Mouse (Mus musculus) urinary bladder, postnatal 36 days (tissue): ENCODE data around the gene Bend6.
"Not testable (repeated sequence)": the region's sequence is repeated elsewhere in the genome, so short reads cannot be mapped to it uniquely, and the experiment has no call there.

Experiments used
- DNase-seq, 2 experiments: peaks; one replicate each; pipeline ENCODE4 v3.0.0; 2022; ENCODE audit warnings: low spot score in 2 of 2, mixed read lengths in 1 of 2

Gene Bend6

DNA sequence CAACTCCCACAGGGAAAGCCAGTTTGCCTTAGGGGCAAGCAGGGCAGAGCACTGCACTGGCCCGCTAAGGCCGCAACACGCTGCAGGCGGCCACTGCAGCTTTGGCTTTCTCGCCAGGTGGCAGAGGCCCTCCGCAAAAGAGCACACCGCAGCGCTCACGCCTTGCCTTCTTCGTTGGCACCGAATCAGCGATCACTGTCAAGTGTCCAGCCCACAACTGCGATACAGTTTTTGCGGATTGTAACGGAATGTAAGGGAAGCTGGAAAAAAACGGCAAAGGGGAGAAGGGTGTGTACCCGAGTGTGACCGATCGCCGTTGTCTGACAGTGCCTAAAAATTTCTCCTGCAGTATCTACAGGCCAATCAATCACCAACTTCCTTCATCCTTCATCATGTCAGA lies 689 bp downstream of the Bend6 start:
- no peak for DNase-seq

GRCm38 (mm10) chr1:33906216-33906615 lies 1.4 kb downstream of the Bend6 start:
- DNase-seq, result no peak

DNA sequence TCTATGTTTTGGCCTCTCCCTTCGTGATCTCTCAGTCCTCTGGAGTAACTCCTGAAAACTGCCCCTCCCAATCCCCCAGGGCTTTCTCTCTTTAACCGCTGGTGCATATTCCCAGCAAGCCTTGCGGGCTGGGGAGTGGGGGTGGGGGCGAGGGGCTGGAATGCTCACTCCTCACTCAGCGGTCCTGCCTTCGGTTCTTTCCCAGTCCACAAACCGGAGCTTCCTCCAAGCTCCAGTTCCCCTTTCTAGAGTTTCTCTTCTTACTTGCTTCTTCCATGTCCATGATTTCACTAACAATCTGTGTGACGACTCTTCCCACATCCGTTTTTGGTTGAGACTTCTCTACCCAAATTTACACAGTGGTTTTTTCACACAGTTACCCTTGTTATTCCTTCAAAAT lies 4.0 kb downstream of the Bend6 start:
- no peak for DNase-seq

DNA sequence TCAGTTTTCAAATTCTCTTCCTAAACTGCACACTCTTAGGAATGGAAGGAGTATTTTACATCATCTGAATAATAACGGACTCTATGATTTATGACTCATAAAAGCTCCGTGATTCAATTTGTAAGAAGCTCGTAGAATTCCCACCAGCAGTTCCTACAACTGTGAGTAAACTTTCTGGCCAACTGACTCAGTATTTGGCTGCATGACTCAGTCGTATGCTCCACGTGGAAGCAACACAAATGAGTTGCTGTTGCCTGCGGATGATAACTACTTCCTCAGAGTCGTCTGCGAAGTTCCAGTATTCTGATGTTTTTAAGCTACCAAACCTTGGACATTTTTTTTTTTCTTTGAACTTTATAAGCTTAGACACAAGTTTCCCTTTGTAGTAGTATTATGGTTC lies 7.4 kb downstream of the Bend6 start:
- DNase-seq, result peak in 1 of 2 experiments; percentile 16

DNA sequence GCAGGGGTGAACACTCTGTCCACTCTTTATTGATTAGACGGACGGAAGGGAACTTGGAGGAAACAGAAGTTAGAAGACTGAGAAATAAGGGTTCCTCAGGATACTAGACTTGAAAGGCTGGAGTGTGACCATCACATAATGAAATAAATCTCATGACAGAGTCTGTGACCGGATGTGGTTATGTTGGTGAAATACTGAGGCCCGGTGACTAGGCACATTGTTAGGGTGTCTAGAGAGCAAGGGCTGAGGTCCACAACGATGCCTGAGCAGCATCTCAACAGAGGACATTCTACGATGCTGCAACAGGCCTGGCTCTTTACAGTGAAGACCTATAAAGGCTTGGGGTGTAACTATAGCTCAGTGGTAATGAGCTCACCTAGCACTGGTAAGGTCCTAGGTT lies 9.2 kb downstream of the Bend6 start:
- no peak for DNase-seq

- no peak for DNase-seq
Measured at GRCm38 (mm10) chr1:33897426-33897825, 10.2 kb downstream of the Bend6 start.

GRCm38 (mm10) chr1:33896666-33897065 lies 10.9 kb downstream of the Bend6 start:
- DNase-seq, result no peak

DNA sequence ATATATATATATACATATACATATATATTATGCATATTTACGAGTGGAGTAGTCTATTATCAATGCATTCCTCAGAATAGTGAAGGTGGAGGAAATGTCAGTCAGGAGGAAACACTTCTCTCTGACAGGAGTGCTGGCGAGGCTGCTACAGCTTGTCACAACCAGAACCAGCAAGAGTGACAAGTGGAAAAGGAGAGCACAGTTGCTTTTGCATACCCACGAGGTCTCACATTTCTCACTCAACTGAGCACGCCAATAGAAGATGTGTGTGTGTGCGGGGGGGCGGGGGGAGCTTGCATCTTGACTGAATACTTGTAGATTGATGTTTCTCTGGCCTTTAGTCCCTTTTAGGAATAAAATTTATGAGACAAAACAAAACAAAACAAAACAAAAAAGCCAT lies 11.5 kb downstream of the Bend6 start:
- no peak for DNase-seq

DNA sequence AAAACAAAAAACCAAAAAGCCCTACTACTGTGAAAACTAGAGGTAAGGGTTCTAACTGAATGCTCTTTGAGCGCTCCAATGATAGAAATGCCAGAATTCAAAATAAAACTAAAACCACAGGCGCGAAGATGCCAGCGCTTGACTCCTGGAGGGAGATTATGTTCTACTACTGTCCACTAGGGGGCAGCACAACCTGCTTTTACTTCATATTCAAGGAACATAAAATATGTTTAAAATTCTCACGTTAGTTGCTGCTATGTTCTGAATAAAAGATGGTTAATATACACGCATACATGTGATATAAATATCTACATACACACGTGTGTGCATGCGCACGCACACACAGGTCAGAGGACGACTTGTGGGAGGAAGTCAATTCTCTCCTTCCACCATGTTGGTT lies 14.8 kb downstream of the Bend6 start:
- DNase-seq, result peak in 1 of 2 experiments; percentile 41

DNA sequence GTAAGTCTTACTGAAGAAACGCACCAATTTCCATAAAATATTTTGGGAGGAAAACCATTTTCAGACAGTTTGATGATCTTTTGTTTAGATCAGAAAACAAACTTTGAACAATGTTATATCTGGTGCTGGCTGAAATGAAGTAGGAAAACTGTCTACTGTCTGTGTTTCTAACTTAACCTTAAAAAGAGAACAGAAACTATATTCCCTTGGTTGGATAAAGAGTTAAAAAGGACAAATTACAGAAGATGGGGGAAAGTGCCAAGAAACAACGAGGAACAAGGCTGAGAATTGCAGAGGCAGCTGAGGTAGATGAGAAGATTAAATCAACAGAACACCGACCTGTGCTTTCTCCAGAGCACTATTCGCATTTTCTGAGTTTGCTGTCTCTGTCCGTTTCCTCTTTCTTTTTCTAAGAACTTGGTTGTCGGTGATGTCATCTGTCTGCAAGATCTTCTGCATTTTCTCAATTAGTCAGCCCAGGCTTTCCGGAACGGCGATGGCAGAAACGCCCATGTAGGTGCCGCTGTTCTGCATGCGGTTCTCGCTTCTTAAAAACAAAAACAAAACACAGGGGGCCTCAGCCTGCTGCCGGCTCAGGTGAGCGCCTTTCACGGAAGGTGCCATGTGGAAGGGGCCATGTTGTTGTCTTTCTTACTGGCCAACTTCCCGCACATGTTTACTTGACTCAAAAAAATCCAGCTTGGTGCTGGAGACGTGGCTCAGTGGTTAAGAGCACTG lies 24.3 kb downstream of the Bend6 start:
- DNase-seq, result peak; percentile 12 to 36

GRCm38 (mm10) chr1:33878170-33878569 lies 29.4 kb downstream of the Bend6 start:
- DNase-seq, result no peak

- DNase-seq, result no peak
Measured at GRCm38 (mm10) chr1:33876416-33876815, 31.2 kb downstream of the Bend6 start.

- no peak for DNase-seq
Measured at GRCm38 (mm10) chr1:33875691-33876090, 31.9 kb downstream of the Bend6 start.

GRCm38 (mm10) chr1:33873561-33873960 lies 34.1 kb downstream of the Bend6 start:
- DNase-seq, result no peak

- DNase-seq, result no peak
Measured at GRCm38 (mm10) chr1:33869437-33869836, 38.2 kb downstream of the Bend6 start.

GRCm38 (mm10) chr1:33869031-33869430 lies 38.6 kb downstream of the Bend6 start:
- no peak for DNase-seq

GRCm38 (mm10) chr1:33846807-33847206 lies 60.8 kb downstream of the Bend6 start:
- no peak for DNase-seq

GRCm38 (mm10) chr1:33843823-33844222 lies 63.8 kb downstream of the Bend6 start:
- DNase-seq, result no peak

- not testable (repeated sequence) for DNase-seq
Measured at GRCm38 (mm10) chr1:33838952-33839351, 68.7 kb downstream of the Bend6 start.

DNA sequence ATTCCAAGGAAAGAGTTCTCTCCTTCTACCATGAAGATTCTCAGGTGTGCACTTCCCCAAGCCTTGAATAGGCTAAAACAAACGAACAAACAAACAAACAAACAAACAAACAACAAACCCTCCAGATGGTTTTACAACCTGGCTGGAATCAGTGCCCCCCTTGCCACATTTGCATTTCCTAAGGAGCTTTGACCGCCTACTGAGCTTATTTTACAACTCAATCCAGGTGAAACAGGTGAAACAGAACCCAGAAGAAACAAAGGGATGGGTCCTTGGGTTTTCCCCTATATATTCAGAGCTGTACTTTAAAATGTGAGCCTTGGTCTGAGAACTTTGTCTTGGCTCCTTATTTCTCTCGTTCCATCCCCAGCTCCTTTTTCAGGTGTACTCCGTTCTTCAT lies 77.0 kb downstream of the Bend6 start:
- DNase-seq, result no peak

GRCm38 (mm10) chr1:33817931-33818330 lies 89.7 kb downstream of the Bend6 start:
- no peak for DNase-seq

DNA sequence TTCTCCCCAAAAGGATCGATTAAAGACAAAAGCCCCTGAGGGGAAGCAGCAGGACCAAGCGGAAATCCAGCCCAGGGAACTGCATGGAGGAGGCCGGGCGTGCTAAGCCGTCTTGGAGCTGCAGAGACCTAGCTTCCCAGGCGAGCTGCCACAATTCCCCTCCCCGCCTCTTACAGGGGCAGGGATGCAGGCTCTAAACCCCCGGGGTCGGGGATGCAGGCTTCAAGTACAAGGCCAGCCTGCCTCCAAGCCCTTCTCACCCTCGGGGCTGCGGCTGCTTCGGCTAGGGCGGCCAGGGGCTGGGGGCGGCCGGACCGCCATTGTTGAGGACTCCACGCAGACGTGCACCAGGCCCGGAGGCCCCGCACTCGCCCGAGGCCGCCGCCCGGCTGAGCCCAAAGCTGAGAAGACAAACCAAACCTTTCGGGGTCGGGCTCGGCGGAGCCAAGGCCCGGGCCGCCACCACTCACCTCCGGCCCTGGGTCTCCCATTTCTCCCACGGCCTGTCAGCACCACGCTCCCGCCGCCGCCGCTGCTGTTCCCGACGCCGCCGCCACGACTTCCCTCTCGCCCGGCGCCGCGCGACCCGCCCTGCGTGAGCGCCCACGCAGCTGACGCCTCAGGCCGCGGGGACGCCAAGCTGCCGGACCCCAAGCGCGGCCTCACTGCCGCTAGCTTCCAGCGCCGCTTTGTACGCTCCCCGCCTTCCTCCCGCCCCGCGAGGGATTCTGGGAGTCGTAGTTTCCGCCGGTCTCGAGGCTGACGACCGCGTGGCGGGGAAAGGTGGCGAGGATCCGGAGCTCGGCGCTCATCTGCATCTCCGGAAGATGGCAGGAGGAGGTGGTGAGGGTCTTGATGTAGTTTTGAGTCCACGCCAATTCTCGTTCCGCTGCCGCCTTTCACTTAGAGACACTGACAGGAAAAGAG lies 93.5 kb downstream of the Bend6 start, which contains the start of gene Zfp451:
Gene Zfp451 (minus strand): TSS at position 728 of the 927 bp plus-strand sequence.
- DNase-seq, result peak; percentile 86 to 90

DNA sequence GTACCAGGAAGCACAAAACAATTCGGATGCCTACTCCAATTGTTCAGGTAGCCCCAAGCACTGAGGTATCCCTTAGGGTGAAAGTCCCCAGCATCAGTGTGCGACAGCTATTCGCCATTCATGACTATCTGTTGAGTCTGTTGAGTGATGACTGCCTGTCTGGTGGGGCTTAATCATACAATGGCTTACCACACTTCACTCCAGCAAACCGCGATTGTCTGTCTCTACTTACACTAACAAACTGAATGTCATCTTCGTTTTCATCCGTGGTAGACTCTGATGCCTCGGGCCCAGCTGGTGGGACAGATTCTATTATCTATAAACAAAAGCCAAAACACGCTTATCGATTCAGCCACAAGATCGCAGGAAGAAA lies 94.1 kb downstream of the Bend6 start:
- DNase-seq, result no peak
